8 mouse cellular contexts compared by ENCODE assay signal in genomic region chr7:135715642-135716444, GRCm38 (mm10). TPM values are rescaled to one million over a fixed set of nuclear protein-coding genes. Genes with fewer than 3 reads are reported as not detected.
DNase-seq lines count a peak whose midpoint lies in the region; ATAC-seq and TF ChIP-seq lines count a peak whose summit lies in the region.

Gene Mki67, minus strand, starts transcription at chr7:135716361.

- peaks cover 16% of the 10 kb centered on the region for H3K4me1 ChIP-seq in forebrain, embryonic 16.5 days (replicated peaks; ENCODE audit: control insufficient read depth, insufficient read depth, low read length)
- peaks cover 20% of the 10 kb centered on the region for H3K4me1 ChIP-seq in intestine, embryonic 16.5 days (ENCODE audit: control insufficient read depth, insufficient read depth, low read length)
- no peaks in the 10 kb centered on the region; the same call in 1 of the 2 replicates for H3K4me1 ChIP-seq in spleen, adult 2 months (ENCODE audit: control insufficient read depth, insufficient read depth, insufficient read length)

- H3K9me3 ChIP-seq in forebrain, embryonic 16.5 days (ENCODE audit: control insufficient read depth, low read length): no peaks in the 10 kb centered on the region
- H3K9me3 ChIP-seq in intestine, embryonic 16.5 days (ENCODE audit: control insufficient read depth, low read length): no peaks in the 10 kb centered on the region

- DNase-seq in left cerebral cortex, postnatal 4 days: peak; percentile 29
- DNase-seq in left cerebral cortex, postnatal 25 days (ENCODE audit: low spot score in 2 of 2): no peak
- DNase-seq in adrenal gland, postnatal 14 days: peak; percentile 64
- peak; percentile 16 for DNase-seq in lung, postnatal 36 days
- peak in 1 of 2 experiments; percentile 30 for DNase-seq in spleen, adult 2 months (ENCODE audit: low read depth in 1 of 2, low spot score in 2 of 2)
- DNase-seq in cerebellum, postnatal 25 days: no peak

- H3K27ac ChIP-seq in forebrain, embryonic 16.5 days (ENCODE audit: low read length): peak within 1 kb of the TSS; percentile 37
- peak within 1 kb of the TSS; percentile 68 for H3K27ac ChIP-seq in intestine, embryonic 16.5 days (ENCODE audit: low read length)
- peak within 1 kb of the TSS; percentile 72 for H3K27ac ChIP-seq in spleen, adult 2 months (ENCODE audit: insufficient read depth, low read length)

- no peaks in the 10 kb centered on the region for H3K36me3 ChIP-seq in forebrain, embryonic 16.5 days (ENCODE audit: control insufficient read depth, insufficient read depth)
- no peaks in the 10 kb centered on the region for H3K36me3 ChIP-seq in intestine, embryonic 16.5 days (ENCODE audit: control insufficient read depth, insufficient read depth, low read length)
- H3K36me3 ChIP-seq in spleen, adult 2 months (ENCODE audit: control insufficient read depth, insufficient read depth, low read length): no peaks in the 10 kb centered on the region

- peak within 1 kb of the TSS; percentile 90 for H3K4me3 ChIP-seq in forebrain, embryonic 16.5 days (replicated peaks; ENCODE audit: low read length)
- peak within 1 kb of the TSS; percentile 94 for H3K4me3 ChIP-seq in intestine, embryonic 16.5 days (ENCODE audit: low read length)
- peak within 1 kb of the TSS; percentile 78 for H3K4me3 ChIP-seq in spleen, adult 2 months (ENCODE audit: extremely low read depth, insufficient read depth, insufficient read length)

- ATAC-seq in forebrain, embryonic 16.5 days: peak; percentile 57
- peak; percentile 67 for ATAC-seq in intestine, embryonic 16.5 days

- H3K9ac ChIP-seq in forebrain, embryonic 16.5 days (replicated peaks; ENCODE audit: low read depth, low read length): peak within 1 kb of the TSS; percentile 70
- H3K9ac ChIP-seq in intestine, embryonic 16.5 days (ENCODE audit: low read depth, low read length): peak within 1 kb of the TSS; percentile 94

- no peak for TF ChIP-seq POLR2A in spleen, adult 2 months (IDR thresholded peaks at IDR 0.05; ENCODE audit: low read depth, low read length)

- peak within 1 kb of the TSS; percentile 96 for H3K4me2 ChIP-seq in forebrain, embryonic 16.5 days (ENCODE audit: low read length)
- H3K4me2 ChIP-seq in intestine, embryonic 16.5 days (ENCODE audit: low read depth, low read length): peak within 1 kb of the TSS; percentile 72

- WGBS in forebrain, embryonic 16.5 days: under 1% methylated on average over 61 of the region's 82 CpGs
- under 1% methylated on average over 82 of the region's 82 CpGs for WGBS in intestine, embryonic 16.5 days
- 1% methylated on average over 82 of the region's 82 CpGs for WGBS in spleen, adult 2 months

- TF ChIP-seq CTCF in spleen, adult 2 months (IDR thresholded peaks at IDR 0.05; ENCODE audit: extremely low read depth, insufficient read depth, insufficient read length, insufficient replicate concordance): no peak

- intact Hi-C loops in left cerebral cortex, postnatal 4 days (cut with DNase I): no loop called here
- intact Hi-C loops in left cerebral cortex, postnatal 25 days (cut with DNase I): no loop called here

- H3K27me3 ChIP-seq in forebrain, embryonic 16.5 days (replicated peaks; ENCODE audit: control insufficient read depth, insufficient read depth, low read length): no peaks in the 10 kb centered on the region
- no peaks in the 10 kb centered on the region for H3K27me3 ChIP-seq in intestine, embryonic 16.5 days (replicated peaks; ENCODE audit: control insufficient read depth, insufficient read depth, low read length)
- H3K27me3 ChIP-seq in spleen, adult 2 months (ENCODE audit: control insufficient read depth, insufficient read depth, low read length): no peaks in the 10 kb centered on the region

RNA-seq across cellular contexts. Expression of gene Mki67, which starts in this region (rescaled TPM):
- total RNA-seq in left cerebral cortex, postnatal 4 days (2021): 10 to 100 TPM; 15.8 to 16.5 TPM
- under 1 TPM; 0.66 to 0.80 TPM for total RNA-seq in left cerebral cortex, postnatal 25 days (2021)
- total RNA-seq in adrenal gland, postnatal 14 days (2021): 36.7 and 47.4 TPM in 2 replicates
- polyA plus RNA-seq in forebrain, embryonic 16.5 days (2015; fragmentation: Nextera tagmentation; extraction: Ambion mirVana): 14.8 and 19.6 TPM in 2 replicates
- polyA plus RNA-seq in intestine, embryonic 16.5 days (2015; fragmentation: Nextera tagmentation; extraction: Ambion mirVana): 20.2 and 23.2 TPM in 2 replicates
- polyA plus RNA-seq in spleen, adult 2 months (2012; rRNA removed): 4.6 and 5.0 TPM in 2 replicates

Comparison
In these comparisons a context has a peak if more than half of its experiments do, and no peak if none do; other contexts are left out.
1. RNA of gene Mki67 (total RNA-seq): 36.7 to 47.4 TPM in adrenal gland, postnatal 14 days and 15.8 to 16.5 TPM in left cerebral cortex, postnatal 4 days; 0.66 to 0.80 TPM in left cerebral cortex, postnatal 25 days; every median in the first group is over 4 times any median in the second.
2. DNase-seq: peak in left cerebral cortex, postnatal 4 days (single experiment), adrenal gland, postnatal 14 days (single experiment) and lung, postnatal 36 days (single experiment); none in left cerebral cortex, postnatal 25 days (0 of 2) and cerebellum, postnatal 25 days (0 of 2).
3. Peak in every context shown above with its lines, with median percentiles within 50 percentile points of each other: H3K27ac ChIP-seq and H3K4me3 ChIP-seq.